Mouse (Mus musculus): ENCODE measurements around the gene Ptges2. TPM values are rescaled to one million over a fixed set of nuclear protein-coding genes. Genes with fewer than 3 reads are reported as not detected.

Gene Ptges2
- polyA plus RNA-seq, 1 experiment = 39.1 TPM

- Histone ChIP-seq H3K27me3 (ENCODE audit: control insufficient read depth, insufficient read depth, insufficient read length) (no peaks in the 10 kb centered on the region), H3ac (ENCODE audit: control insufficient read depth, insufficient read length, low read depth) (no peak overlapping the region), H3K4me3 (ENCODE audit: insufficient read depth, poor library complexity, severe bottlenecking) (no peak overlapping the region), H3K79me2 (ENCODE audit: control insufficient read depth, insufficient read depth) (peaks cover 14% of the 10 kb centered on the region), H3K36me3 (ENCODE audit: control insufficient read depth, insufficient read depth) (peaks cover 63% of the 10 kb centered on the region), H3K79me3 (ENCODE audit: low read depth) (no peaks in the 10 kb centered on the region)
- TF ChIP-seq CTCF (IDR thresholded peaks at IDR 0.05; ENCODE audit: control insufficient read depth, insufficient read depth, insufficient read length) (no peak), CEBPB (IDR thresholded peaks at IDR 0.05; ENCODE audit: low read depth) (no peak), MYOG (IDR thresholded peaks at IDR 0.05; ENCODE audit: control insufficient read depth, extremely low read depth, insufficient read length) (no peak), MYOD1 (IDR thresholded peaks at IDR 0.05; ENCODE audit: control insufficient read depth, insufficient read length, low read depth) (no peak)
These were observed 18.7 kb upstream of the Ptges2 start for GRCm38 (mm10) chr2:32376963-32377362.

- H3K79me2 ChIP-seq (ENCODE audit: control insufficient read depth, insufficient read depth) = peaks cover 14% of the 10 kb centered on the region
- H3K27me3 ChIP-seq (ENCODE audit: control insufficient read depth, insufficient read depth, insufficient read length) = peaks cover 3% of the 10 kb centered on the region
- no peak overlapping the region for H3ac ChIP-seq (ENCODE audit: control insufficient read depth, insufficient read length, low read depth)
- no peak for TF ChIP-seq CTCF (IDR thresholded peaks at IDR 0.05; ENCODE audit: control insufficient read depth, insufficient read depth, insufficient read length)
- no peak overlapping the region for H3K4me3 ChIP-seq (ENCODE audit: insufficient read depth, poor library complexity, severe bottlenecking)
- H3K36me3 ChIP-seq (ENCODE audit: control insufficient read depth, insufficient read depth) = peaks cover 36% of the 10 kb centered on the region
- no peaks in the 10 kb centered on the region for H3K79me3 ChIP-seq (ENCODE audit: low read depth)
These were observed 15.6 kb upstream of the Ptges2 start for GRCm38 (mm10) chr2:32380001-32380500.

GRCm38 (mm10) chr2:32381141-32381774, 14.4 kb upstream of the Ptges2 start:
- Histone ChIP-seq H3K27me3 (ENCODE audit: control insufficient read depth, insufficient read depth, insufficient read length) (peaks cover 5% of the 10 kb centered on the region), H3K36me3 (ENCODE audit: control insufficient read depth, insufficient read depth) (peaks cover 26% of the 10 kb centered on the region), H3K79me2 (ENCODE audit: control insufficient read depth, insufficient read depth) (peaks cover 14% of the 10 kb centered on the region), H3K79me3 (ENCODE audit: low read depth) (no peaks in the 10 kb centered on the region), H3ac (ENCODE audit: control insufficient read depth, insufficient read length, low read depth) (peak overlapping the region; percentile 73), H3K4me3 (ENCODE audit: insufficient read depth, poor library complexity, severe bottlenecking) (peak overlapping the region; percentile 61)
- TF ChIP-seq MYOG (IDR thresholded peaks at IDR 0.05; ENCODE audit: control insufficient read depth, extremely low read depth, insufficient read length) (no peak), CEBPB (IDR thresholded peaks at IDR 0.05; ENCODE audit: low read depth) (no peak), FOSL1 (IDR thresholded peaks at IDR 0.05; ENCODE audit: insufficient read depth, low read length, poor library complexity, severe bottlenecking) (no peak), CTCF (IDR thresholded peaks at IDR 0.05; ENCODE audit: control insufficient read depth, insufficient read depth, insufficient read length) (no peak), MYOD1 (IDR thresholded peaks at IDR 0.05; ENCODE audit: control insufficient read depth, insufficient read length, low read depth) (no peak), USF1 (IDR thresholded peaks at IDR 0.05; ENCODE audit: low read depth) (no peak), MAX (IDR thresholded peaks at IDR 0.05) (no peak)

- H3K4me3 ChIP-seq (ENCODE audit: insufficient read depth, poor library complexity, severe bottlenecking) = peak within 1 kb of the TSS; percentile 61
- no peaks in the 10 kb centered on the region for H3K79me3 ChIP-seq (ENCODE audit: low read depth)
- peaks cover 14% of the 10 kb centered on the region for H3K79me2 ChIP-seq (ENCODE audit: control insufficient read depth, insufficient read depth)
- TF ChIP-seq MAX (IDR thresholded peaks at IDR 0.05) = peak; percentile 68
- no peak for TF ChIP-seq MYOD1 (IDR thresholded peaks at IDR 0.05; ENCODE audit: control insufficient read depth, insufficient read length, low read depth)
- no peak for TF ChIP-seq MYOG (IDR thresholded peaks at IDR 0.05; ENCODE audit: control insufficient read depth, extremely low read depth, insufficient read length)
- H3K36me3 ChIP-seq (ENCODE audit: control insufficient read depth, insufficient read depth) = peaks cover 20% of the 10 kb centered on the region
- H3ac ChIP-seq (ENCODE audit: control insufficient read depth, insufficient read length, low read depth) = peak within 1 kb of the TSS; percentile 73
- peaks cover 8% of the 10 kb centered on the region for H3K27me3 ChIP-seq (ENCODE audit: control insufficient read depth, insufficient read depth, insufficient read length)
These were observed 13.9 kb upstream of the Ptges2 start, which contains the start of gene 1110008P14Rik for GRCm38 (mm10) chr2:32381775-32382223. Gene 1110008P14Rik (minus strand): TSS chr2:32381938.

GRCm38 (mm10) chr2:32382689-32383088, 13.0 kb upstream of the Ptges2 start:
- Histone ChIP-seq H3K79me2 (ENCODE audit: control insufficient read depth, insufficient read depth) (peaks cover 14% of the 10 kb centered on the region), H3K79me3 (ENCODE audit: low read depth) (no peaks in the 10 kb centered on the region), H3K36me3 (ENCODE audit: control insufficient read depth, insufficient read depth) (peaks cover 12% of the 10 kb centered on the region), H3K4me3 (ENCODE audit: insufficient read depth, poor library complexity, severe bottlenecking) (no peak overlapping the region), H3K27me3 (ENCODE audit: control insufficient read depth, insufficient read depth, insufficient read length) (peaks cover 13% of the 10 kb centered on the region), H3ac (ENCODE audit: control insufficient read depth, insufficient read length, low read depth) (no peak overlapping the region)
- no peak for TF ChIP-seq MAX (IDR thresholded peaks at IDR 0.05)
- no peak for TF ChIP-seq CEBPB (IDR thresholded peaks at IDR 0.05; ENCODE audit: low read depth)
- no peak for TF ChIP-seq MYOD1 (IDR thresholded peaks at IDR 0.05; ENCODE audit: control insufficient read depth, insufficient read length, low read depth)
- no peak for TF ChIP-seq CTCF (IDR thresholded peaks at IDR 0.05; ENCODE audit: control insufficient read depth, insufficient read depth, insufficient read length)
- no peak for TF ChIP-seq MYOG (IDR thresholded peaks at IDR 0.05; ENCODE audit: control insufficient read depth, extremely low read depth, insufficient read length)
- no peak for TF ChIP-seq FOSL1 (IDR thresholded peaks at IDR 0.05; ENCODE audit: insufficient read depth, low read length, poor library complexity, severe bottlenecking)
- no peak for TF ChIP-seq USF1 (IDR thresholded peaks at IDR 0.05; ENCODE audit: low read depth)
